Mouse (Mus musculus): ENCODE data around the gene Copz2. TPM values are rescaled to one million over a fixed set of nuclear protein-coding genes. Genes with fewer than 3 reads are reported as not detected.
A peak's percentile ranks its signal among the peaks of the same experiment; 100 is the strongest.

Copz2 gene
- polyA plus RNA-seq, 1 experiment from 2014 or later, result 125 TPM

MicroRNAs encoded within 50 kb of the gene (microRNA counts, 519-probe panel; counts per million panel counts)
- microRNA mmu-miR-152, result 3,605 counts per million, percentile 90 among the panel's probes with 10 or more counts

Small RNA genes within 50 kb of the gene (microRNA-seq; reads per million reads assigned to microRNA genes)
- gene Mir152, result 191 reads per million, percentile 58 among the genes with 10 or more reads in this experiment

Other genes with a start within 250 kb of the Copz2 start
- 16.5 and 17.4 TPM in 2 replicates for gene Snx11, start 72.3 kb upstream of the Copz2 start, polyA plus RNA-seq (2015; fragmentation: Nextera tagmentation; extraction: Ambion mirVana)
- 99.1 and 99.2 TPM in 2 replicates for gene Cbx1, start 60.7 kb upstream of the Copz2 start, polyA plus RNA-seq (2015; fragmentation: Nextera tagmentation; extraction: Ambion mirVana)
- 52.6 and 54.1 TPM in 2 replicates for gene Nfe2l1, start 19.9 kb upstream of the Copz2 start, polyA plus RNA-seq (2015; fragmentation: Nextera tagmentation; extraction: Ambion mirVana)
- gene Cdk5rap3, start 66.6 kb downstream of the Copz2 start, polyA plus RNA-seq (2015; fragmentation: Nextera tagmentation; extraction: Ambion mirVana), result 67.2 and 76.5 TPM in 2 replicates
- 55.2 and 65.6 TPM in 2 replicates for gene Prr15l, start 78.2 kb downstream of the Copz2 start, polyA plus RNA-seq (2015; fragmentation: Nextera tagmentation; extraction: Ambion mirVana)
- gene Pnpo, start 94.1 kb downstream of the Copz2 start, polyA plus RNA-seq (2015; fragmentation: Nextera tagmentation; extraction: Ambion mirVana), result 63.6 and 85.7 TPM in 2 replicates
- 12.7 and 13.5 TPM in 2 replicates for gene Sp2, start 133.1 kb downstream of the Copz2 start, polyA plus RNA-seq (2015; fragmentation: Nextera tagmentation; extraction: Ambion mirVana)
- 1.4 and 3.7 TPM in 2 replicates for gene Sp6, start 163.5 kb downstream of the Copz2 start, polyA plus RNA-seq (2015; fragmentation: Nextera tagmentation; extraction: Ambion mirVana)
- 19.7 and 20.1 TPM in 2 replicates for gene Scrn2, start 180.1 kb downstream of the Copz2 start, polyA plus RNA-seq (2015; fragmentation: Nextera tagmentation; extraction: Ambion mirVana)
- gene Lrrc46, start 191.5 kb downstream of the Copz2 start, polyA plus RNA-seq (2015; fragmentation: Nextera tagmentation; extraction: Ambion mirVana), result 0.54 and 0.86 TPM in 2 replicates
- 78.8 and 85.1 TPM in 2 replicates for gene Mrpl10, start 191.7 kb downstream of the Copz2 start, polyA plus RNA-seq (2015; fragmentation: Nextera tagmentation; extraction: Ambion mirVana)
- gene Osbpl7, start 200.8 kb downstream of the Copz2 start, polyA plus RNA-seq (2015; fragmentation: Nextera tagmentation; extraction: Ambion mirVana), result 7.8 and 9.5 TPM in 2 replicates